Mouse (Mus musculus): Measurements from ENCODE around the gene Abtb2.

Gene Abtb2

GRCm38 (mm10) chr2:103692810-103693209 lies 126.7 kb downstream of the Abtb2 start:
- DNase-seq = no peak

- DNase-seq = no peak
Measured at GRCm38 (mm10) chr2:103694777-103695563, 128.9 kb downstream of the Abtb2 start.

DNA sequence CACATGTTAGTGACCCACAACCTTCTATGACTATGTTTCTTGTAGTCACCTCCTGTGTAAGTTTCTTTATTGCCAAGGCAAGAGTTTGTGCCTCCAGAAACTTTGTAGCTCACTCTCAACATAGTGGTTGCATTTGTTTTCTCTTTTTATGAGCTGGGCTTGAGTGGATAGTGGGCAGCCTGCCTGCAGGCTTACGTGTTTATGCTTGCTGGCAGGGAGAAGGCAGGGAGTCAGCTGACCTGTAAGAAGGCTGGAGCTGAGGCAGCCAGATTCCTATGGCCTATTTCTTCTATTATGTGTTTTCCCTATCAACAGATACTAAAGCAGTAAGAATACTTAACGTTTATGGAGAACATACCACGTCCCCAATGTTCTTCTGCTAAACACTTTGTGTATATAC lies 130.1 kb downstream of the Abtb2 start:
- DNase-seq = no peak

DNA sequence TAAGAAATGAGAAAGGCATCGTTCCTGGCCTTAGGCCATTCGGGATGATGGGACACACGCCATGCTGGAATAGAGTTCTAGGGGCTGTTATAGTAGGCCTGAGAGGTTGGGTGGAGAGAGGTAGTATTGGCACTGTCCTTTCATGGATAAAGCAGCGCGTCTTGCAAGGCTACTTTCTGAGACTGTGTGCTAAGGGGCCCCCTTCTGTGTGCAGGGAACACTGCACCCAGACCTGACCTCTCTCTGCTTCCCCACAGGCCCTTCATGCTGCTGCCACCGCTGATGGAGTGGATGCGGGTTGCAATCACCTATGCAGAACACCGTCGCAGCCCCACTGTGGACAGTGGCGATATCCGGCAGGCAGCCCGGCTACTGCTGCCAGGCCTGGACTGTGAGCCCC lies 134.4 kb downstream of the Abtb2 start:
- no peak for DNase-seq

DNA sequence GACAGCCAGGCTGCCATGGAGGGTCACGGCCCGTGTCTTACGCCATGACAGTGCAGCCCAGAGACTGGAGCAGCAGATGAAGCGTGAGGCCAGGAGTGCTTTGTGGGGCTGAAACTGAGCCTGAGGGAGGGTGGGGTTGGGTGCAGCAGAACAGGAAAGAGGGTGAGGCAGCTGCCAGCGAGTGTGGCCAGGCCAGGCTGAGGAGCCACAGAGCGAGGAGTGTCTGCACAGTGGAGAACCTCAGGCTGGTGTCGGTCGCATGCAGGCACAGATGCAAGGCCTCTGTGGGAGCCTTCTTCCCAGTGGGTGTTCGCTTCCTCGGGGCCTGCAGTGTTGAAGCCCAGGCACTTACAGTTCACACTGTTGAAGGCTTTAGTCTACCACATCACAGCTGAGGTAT lies 137.2 kb downstream of the Abtb2 start:
- no peak for DNase-seq

DNA sequence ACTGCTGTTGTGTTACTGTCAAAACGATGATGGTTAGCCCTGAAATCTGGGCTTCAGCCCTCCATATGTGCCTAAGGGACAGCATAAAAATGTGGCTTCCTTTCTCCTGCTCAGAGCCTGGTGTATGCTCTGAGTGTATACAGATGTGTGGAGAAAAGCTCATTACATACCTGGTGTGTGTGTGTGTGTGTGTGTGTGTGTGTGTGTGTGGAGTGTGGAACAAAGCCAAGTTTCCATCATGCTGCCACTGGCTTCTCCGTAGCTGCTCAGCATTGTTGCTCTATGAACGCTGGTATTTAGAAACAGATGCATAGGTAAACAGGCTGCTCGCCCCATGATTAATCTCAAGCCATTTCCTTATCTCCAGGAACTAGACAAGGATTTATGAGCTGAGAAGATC lies 137.8 kb downstream of the Abtb2 start:
- no peak for DNase-seq

GRCm38 (mm10) chr2:103705826-103706225 lies 139.7 kb downstream of the Abtb2 start:
- DNase-seq = no peak

DNA sequence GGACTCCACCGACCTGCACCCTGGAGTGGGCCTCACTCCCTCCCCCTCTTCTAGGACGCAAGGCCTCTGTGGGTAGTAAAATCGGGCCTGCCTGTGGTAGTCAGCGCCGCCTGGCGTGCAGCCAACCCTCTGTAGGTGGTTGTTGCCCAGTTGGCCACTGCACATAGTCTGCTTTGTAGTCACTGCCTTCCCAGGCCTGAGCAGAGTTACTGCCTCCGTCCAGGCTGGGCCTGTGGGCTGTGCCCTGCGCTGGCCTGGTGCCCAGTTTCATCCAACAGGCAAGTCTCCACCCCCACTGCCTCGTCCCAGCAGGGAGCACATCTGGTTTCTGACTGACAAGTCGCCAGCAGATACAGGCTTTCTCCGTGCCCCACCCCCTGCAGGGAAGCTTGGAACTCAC lies 140.1 kb downstream of the Abtb2 start:
- peak; percentile 20 for DNase-seq

DNA sequence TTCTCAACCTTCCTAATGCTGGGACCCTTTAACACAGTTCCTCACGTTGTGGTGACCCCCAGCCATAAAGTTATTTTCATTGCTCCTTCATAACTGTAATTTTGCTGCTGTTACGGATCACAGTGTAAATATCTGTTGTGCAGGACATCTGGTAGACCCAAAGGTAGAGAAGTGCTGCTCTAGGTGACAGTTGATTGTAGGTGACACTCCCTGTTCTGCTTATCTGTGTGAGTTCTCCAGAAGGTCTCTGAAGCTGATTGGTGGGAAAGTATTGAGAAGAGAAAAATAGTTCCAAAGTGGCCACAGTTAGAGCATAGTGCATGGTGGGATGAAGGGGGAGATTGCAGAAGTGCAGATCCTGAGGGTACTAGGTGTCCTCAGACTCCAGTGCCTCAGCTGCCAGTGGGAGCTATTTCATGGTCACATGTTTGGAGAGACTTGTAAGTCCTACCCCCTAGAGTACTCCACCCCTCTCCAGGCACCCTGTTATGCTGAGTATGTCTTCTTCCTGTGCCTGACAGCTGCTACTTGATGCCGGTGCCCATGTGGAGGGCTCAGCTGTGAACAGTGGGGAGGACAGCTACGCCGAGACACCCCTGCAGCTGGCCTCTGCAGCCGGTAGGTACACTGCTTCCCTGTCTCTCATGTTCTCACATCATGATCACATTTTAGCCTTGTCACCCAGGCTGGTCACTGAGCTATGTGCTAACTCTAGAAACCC lies 141.1 kb downstream of the Abtb2 start:
- DNase-seq = no peak

- no peak for DNase-seq
Measured at GRCm38 (mm10) chr2:103710849-103711248, 144.7 kb downstream of the Abtb2 start.

- DNase-seq = no peak
Measured at GRCm38 (mm10) chr2:103713831-103714230, 147.7 kb downstream of the Abtb2 start.

DNA sequence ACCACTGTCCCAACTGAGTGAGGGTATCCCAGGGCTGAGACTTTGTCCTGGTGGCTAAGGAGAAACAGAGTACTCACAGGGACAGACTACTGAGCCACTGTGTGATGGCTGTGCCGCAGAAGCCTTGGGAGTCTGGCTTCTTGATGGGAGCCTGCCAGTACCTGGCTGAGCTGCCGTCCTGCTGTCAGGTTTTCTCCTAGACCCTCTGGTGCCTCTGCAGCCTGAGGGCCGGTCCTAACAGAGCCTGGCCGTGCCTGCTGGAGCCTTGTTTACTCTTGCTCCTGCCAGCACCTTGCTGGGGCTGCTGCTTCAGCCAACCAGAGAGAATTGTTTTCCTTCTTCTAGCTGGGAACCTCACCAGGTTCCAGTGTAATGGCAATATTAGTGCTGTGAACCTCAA lies 148.3 kb downstream of the Abtb2 start:
- DNase-seq = no peak

DNA sequence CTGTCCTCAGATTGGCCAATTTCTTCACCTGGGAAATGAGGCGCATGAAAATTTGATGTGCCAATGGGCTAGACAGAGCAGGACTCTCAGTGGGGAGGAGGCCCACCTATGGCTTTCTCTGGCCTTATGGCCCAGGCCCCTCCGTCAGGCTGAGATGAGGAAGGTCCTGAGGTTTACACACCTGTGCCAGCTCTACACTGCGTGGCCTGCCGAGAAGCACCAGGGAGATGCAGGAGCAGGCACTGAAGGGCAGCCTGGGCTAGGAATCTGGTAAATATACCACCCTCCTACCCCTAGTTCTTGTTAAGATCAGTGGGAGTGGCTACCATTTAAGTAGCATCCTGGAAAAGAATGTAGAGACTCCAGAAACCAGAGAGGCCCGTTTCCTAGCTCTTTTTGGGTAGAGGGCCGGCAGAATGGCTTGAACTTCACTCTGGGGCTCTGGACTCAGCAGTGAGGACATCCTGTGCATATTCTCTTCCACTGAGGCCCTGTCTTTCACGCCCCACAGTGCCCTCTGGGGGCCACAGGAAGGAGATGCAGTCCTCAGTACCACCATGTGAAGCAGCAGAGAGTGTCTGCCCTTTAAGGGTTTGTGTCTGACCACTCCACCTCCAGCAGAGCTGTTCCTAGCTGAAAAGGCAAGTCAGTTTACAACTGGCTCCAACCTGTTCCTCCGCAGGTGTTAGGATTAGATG lies 152.6 kb downstream of the Abtb2 start:
- peak; percentile 47 for DNase-seq

- DNase-seq = no peak
Measured at GRCm38 (mm10) chr2:103719292-103719646, 153.2 kb downstream of the Abtb2 start.

DNA sequence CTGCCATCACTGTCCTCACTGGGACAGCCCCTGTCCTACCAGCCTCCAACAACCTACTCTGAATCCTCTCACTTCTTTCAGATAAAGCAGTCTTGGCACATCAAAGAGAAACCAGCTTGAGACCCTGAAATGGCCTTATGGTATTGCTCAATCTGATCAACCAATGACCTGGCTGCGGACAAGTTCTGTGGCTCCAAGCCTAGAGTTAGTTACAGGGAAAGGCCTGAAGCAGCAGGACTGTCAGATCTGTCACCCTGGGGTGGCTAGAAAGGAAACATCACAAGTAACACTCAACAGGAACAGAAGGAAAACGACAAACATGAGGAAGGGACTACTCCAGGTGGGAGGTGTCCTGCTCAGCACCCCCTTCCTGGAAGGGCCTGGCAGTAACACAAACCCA lies 158.4 kb downstream of the Abtb2 start:
- no peak for DNase-seq

DNA sequence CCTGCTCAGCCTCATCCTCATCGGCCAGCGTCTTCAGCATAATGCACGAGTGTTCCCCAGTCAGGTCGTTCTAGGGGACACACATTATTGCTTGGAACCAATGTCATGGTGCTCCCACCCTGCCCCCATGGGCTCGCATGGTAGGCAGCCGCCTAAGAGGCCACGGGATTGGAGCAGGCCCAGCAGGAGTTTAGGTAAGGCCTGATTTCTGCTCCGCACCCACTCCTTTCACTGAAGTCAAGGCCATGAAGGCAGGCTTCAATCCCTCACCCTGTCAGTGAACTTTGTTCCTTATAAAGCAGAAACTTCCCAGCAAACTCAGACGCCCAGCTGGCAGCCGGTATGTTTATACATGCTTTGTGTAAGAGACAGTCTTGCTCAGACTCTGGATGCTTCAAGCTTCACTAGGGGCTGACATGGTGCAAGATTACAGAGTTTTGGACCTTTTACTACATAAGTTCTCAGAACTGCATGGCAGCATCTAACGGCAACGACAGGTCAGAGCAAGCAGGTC lies 162.0 kb downstream of the Abtb2 start:
- no peak for DNase-seq

DNA sequence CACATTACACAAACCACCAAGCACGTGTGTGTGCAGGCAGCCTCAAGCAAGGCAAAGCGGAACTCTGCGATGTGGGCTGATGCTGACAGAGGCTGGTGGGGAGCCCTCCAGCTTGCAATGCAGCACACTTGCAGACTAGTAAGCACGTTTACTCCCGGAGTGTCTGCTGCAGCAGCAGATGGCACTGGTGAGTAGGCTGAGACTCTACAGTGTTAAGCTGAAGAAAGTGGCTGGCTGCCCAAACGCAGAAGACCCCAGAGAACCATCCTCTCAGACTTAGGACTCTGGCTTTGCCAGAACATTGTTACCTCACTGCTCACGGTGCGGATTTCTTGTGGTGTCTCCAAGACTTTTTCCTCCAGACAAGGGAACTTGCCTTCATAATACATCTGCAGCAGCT lies 164.9 kb downstream of the Abtb2 start:
- no peak for DNase-seq

GRCm38 (mm10) chr2:103731423-103731822 lies 165.3 kb downstream of the Abtb2 start:
- DNase-seq = no peak

GRCm38 (mm10) chr2:103742821-103743220 lies 176.7 kb downstream of the Abtb2 start:
- DNase-seq = no peak

- DNase-seq = no peak
Measured at GRCm38 (mm10) chr2:103743536-103743935, 177.4 kb downstream of the Abtb2 start.

- DNase-seq = peak; percentile 37
Measured at GRCm38 (mm10) chr2:103743988-103744387, 177.9 kb downstream of the Abtb2 start.

- DNase-seq = no peak
Measured at GRCm38 (mm10) chr2:103745481-103745880, 179.4 kb downstream of the Abtb2 start.

DNA sequence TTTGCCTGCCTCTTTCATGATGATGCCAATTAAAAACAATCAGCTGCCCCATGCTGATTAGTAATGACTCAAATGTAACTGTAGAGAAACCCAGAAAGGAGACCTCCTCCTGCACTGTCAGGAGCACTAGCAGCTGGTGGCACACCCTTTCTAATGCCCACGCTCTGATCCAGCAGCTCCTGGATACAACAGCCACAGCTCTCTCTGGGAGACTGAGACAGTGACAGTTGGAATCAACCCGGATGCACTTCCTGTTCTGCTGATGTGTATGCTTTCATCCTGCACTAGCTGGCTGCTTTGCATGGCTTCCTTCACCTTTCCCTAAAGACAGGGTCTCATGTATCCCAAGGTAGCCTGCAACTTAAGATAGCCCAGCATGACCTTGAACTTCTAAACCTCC lies 180.0 kb downstream of the Abtb2 start:
- no peak for DNase-seq

DNA sequence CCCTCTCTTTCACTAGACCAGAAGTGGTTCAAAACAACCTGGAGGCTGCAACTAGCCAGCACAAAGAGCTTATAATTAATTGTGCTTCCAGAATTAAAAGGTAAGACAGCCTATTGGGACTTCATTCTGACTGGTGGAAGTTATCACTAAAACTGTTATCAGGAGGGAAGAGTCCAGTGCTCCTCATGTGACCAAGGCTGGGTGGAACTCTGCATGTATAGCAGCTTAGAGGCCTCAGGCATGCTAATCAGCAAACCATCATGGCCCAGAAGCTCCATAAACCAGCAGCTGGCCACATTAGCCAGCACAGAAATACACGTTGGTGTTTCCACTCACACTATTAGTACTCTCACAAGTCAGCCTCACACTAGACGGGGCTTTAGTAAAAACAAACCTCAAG lies 180.7 kb downstream of the Abtb2 start:
- no peak for DNase-seq
